Mouse (Mus musculus) myocyte (in vitro differentiated cells): ENCODE results near the gene Atpaf1.

Source experiments
- E2F4 ChIP-seq: IDR thresholded peaks from one replicate; pipeline ENCODE4 v1.6.1; 2011; ENCODE audit warnings: mild to moderate bottlenecking, control low read depth, moderate library complexity; ENCODE audit not compliant: insufficient read depth
- MAX ChIP-seq: IDR thresholded peaks from one replicate; pipeline ENCODE4 v1.6.1; 2011; ENCODE audit warnings: low read depth, mild to moderate bottlenecking, control low read depth
- MYOD1 ChIP-seq, 3 experiments: IDR thresholded peaks; one replicate each; pipeline ENCODE4 v1.6.1; 2011; ENCODE audit warnings: control low read depth in 2 of 3, low read depth in 2 of 3, mild to moderate bottlenecking in 2 of 3, moderate library complexity in 1 of 3; ENCODE audit not compliant: insufficient read length in 2 of 3, control insufficient read depth in 1 of 3
- MYOG ChIP-seq, 3 experiments: IDR thresholded peaks; one replicate each; pipeline ENCODE4 v1.6.1; 2011; ENCODE audit warnings: control low read depth in 2 of 3, low read depth in 2 of 3, mild to moderate bottlenecking in 2 of 3; ENCODE audit not compliant: insufficient read length in 2 of 3, control insufficient read depth in 1 of 3, insufficient read depth in 1 of 3
- POLR2A ChIP-seq: IDR thresholded peaks from one replicate; pipeline ENCODE4 v1.6.1; 2011; ENCODE audit warnings: low read depth, mild to moderate bottlenecking, control low read depth, moderate library complexity; ENCODE audit not compliant: insufficient read length
- REST ChIP-seq: IDR thresholded peaks from one replicate; pipeline ENCODE4 v1.6.1; 2011; ENCODE audit warnings: mild to moderate bottlenecking, control low read depth, moderate library complexity; ENCODE audit not compliant: insufficient read depth, insufficient read length
- USF1 ChIP-seq: IDR thresholded peaks from one replicate; pipeline ENCODE4 v1.6.1; 2011; ENCODE audit warnings: low read depth, mild to moderate bottlenecking, control low read depth, moderate library complexity

- TF ChIP-seq REST (no peak), POLR2A (no peak), MYOD1 (IDR thresholded peaks at IDR 0.05; ENCODE audit: control insufficient read depth in 1 of 3, insufficient read length in 2 of 3, low read depth in 2 of 3) (no peak), MYOG (IDR thresholded peaks at IDR 0.05; ENCODE audit: control insufficient read depth in 1 of 3, insufficient read depth in 1 of 3, insufficient read length in 2 of 3, low read depth in 2 of 3) (no peak), E2F4 (no peak), MAX (no peak), USF1 (no peak)
Measured at GRCm38 (mm10) chr4:115790864-115791263, 6.3 kb downstream of the Atpaf1 start.
